Mouse (Mus musculus): ENCODE data around the gene Abcg1. TPM values are rescaled to one million over a fixed set of nuclear protein-coding genes. Genes with fewer than 3 reads are reported as not detected.

Abcg1 gene
- total and polyA plus RNA-seq, 2 experiments from 2014 or later: 9.6 to 11.3 TPM

DNA sequence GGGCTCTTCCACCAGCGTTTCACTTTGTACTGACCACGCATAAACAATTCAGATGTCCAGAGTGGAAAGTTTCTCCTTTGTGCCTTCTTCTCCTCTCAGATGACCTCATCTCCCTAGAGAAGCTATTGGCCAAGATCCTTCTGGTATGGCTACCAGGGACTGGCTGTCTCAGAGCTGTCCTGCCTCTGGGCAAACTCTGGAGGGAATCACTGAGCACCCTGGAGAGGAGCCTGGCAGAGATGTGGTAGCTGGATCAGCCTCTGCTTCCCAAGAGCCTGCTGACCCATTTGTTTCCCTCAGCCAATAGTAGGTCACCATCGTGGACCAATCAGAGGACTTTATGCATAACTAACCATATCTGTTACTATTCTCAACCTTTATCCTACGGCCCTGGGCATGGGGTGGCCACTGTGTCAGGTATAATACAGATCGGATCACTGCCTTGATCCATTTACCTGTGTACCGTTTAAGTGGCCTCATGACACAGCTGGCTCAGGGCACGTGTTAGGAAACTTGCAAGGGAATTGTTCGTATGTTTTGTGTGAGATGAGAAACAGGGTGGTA lies 45.6 kb downstream of the Abcg1 start:
- DNase-seq (ENCODE audit: low spot score) (no peak), ATAC-seq (ENCODE audit: insufficient read depth, low read depth) (no peak)
- no peak for TF ChIP-seq EP300 (IDR thresholded peaks at IDR 0.05; ENCODE audit: low read depth)
- TF ChIP-seq CTCF (IDR thresholded peaks at IDR 0.05; ENCODE audit: low read depth): no peak
- no peak overlapping the region for H3K27ac ChIP-seq (ENCODE audit: low read depth)
- H3K27me3 ChIP-seq (ENCODE audit: control insufficient read depth, insufficient read depth, low read length): no peaks in the 10 kb centered on the region
- no peaks in the 10 kb centered on the region for H3K9me3 ChIP-seq (replicated peaks; ENCODE audit: control insufficient read depth, low read length)
- no peak overlapping the region for H3K4me2 ChIP-seq (ENCODE audit: low read depth, low read length)
- H3K4me3 ChIP-seq (ENCODE audit: low read depth, low read length): no peak overlapping the region
- 81% methylated on average over 8 of the region's 8 CpGs for WGBS
- H3K4me1 ChIP-seq (ENCODE audit: control insufficient read depth, insufficient read depth): no peaks in the 10 kb centered on the region
- peaks cover under 1% of the 10 kb centered on the region; the same call in 1 of the 2 replicates for H3K36me3 ChIP-seq (replicated peaks; ENCODE audit: control insufficient read depth, insufficient read depth, low read length)
- H3K9ac ChIP-seq (replicated peaks; ENCODE audit: low read depth, low read length): no peak overlapping the region

DNA sequence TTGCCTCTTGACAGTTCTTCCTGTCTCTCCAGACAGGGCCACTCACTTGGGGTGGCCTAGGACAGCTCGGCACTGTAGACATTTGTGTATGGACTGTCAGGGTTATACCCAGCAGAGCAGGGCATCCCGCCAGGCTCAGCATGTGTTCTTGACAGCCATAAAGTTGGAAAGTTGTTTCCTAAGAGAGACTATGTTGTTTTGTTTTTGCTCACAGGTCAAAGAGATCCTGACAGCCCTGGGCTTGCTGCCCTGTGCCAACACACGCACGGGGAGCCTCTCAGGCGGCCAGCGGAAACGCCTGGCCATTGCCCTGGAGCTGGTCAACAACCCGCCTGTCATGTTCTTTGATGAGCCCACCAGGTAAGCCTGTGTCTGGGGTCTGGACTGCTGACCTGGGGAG lies 46.3 kb downstream of the Abcg1 start:
- H3K36me3 ChIP-seq (replicated peaks; ENCODE audit: control insufficient read depth, insufficient read depth, low read length): peaks cover 8% of the 10 kb centered on the region; the same call in 1 of the 2 replicates

DNA sequence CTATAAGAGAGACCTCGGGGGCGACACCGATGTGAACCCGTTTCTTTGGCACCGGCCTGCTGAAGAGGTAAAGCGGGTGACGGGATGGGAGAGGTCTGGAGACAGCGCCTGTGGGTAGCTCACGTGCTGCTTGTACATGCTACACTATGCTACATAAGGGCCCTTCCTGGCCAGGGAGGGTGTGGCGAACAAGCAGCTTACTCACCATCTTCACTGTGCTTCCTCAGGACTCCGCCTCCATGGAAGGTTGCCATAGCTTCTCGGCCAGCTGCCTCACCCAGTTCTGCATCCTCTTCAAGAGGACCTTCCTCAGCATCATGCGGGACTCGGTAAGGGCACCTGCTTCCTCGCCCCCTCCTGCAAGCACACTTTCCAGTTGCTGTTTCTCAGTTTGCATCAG lies 50.9 kb downstream of the Abcg1 start:
- DNase-seq (ENCODE audit: low spot score) (no peak), ATAC-seq (ENCODE audit: insufficient read depth, low read depth) (no peak)
- WGBS: 90% methylated on average over 15 of the region's 15 CpGs
- Histone ChIP-seq H3K9ac (replicated peaks; ENCODE audit: low read depth, low read length) (no peak overlapping the region), H3K4me3 (ENCODE audit: low read depth, low read length) (no peak overlapping the region), H3K4me1 (ENCODE audit: control insufficient read depth, insufficient read depth) (no peaks in the 10 kb centered on the region), H3K4me2 (ENCODE audit: low read depth, low read length) (no peak overlapping the region), H3K36me3 (replicated peaks; ENCODE audit: control insufficient read depth, insufficient read depth, low read length) (peaks cover 50% of the 10 kb centered on the region), H3K27ac (ENCODE audit: low read depth) (no peak overlapping the region), H3K9me3 (replicated peaks; ENCODE audit: control insufficient read depth, low read length) (no peaks in the 10 kb centered on the region), H3K27me3 (ENCODE audit: control insufficient read depth, insufficient read depth, low read length) (no peaks in the 10 kb centered on the region)
- TF ChIP-seq CTCF (IDR thresholded peaks at IDR 0.05; ENCODE audit: low read depth) (no peak), EP300 (IDR thresholded peaks at IDR 0.05; ENCODE audit: low read depth) (no peak)

More for the DNA sequence above, 46.3 kb downstream of the Abcg1 start:
- no peak for DNase-seq (ENCODE audit: low spot score)
- Histone ChIP-seq H3K4me2 (ENCODE audit: low read depth, low read length) (no peak overlapping the region), H3K9me3 (replicated peaks; ENCODE audit: control insufficient read depth, low read length) (no peaks in the 10 kb centered on the region), H3K4me3 (ENCODE audit: low read depth, low read length) (no peak overlapping the region), H3K27ac (ENCODE audit: low read depth) (no peak overlapping the region), H3K9ac (replicated peaks; ENCODE audit: low read depth, low read length) (no peak overlapping the region), H3K4me1 (ENCODE audit: control insufficient read depth, insufficient read depth) (no peaks in the 10 kb centered on the region), H3K27me3 (ENCODE audit: control insufficient read depth, insufficient read depth, low read length) (no peaks in the 10 kb centered on the region)
- WGBS: 86% methylated on average over 8 of the region's 8 CpGs
- no peak for TF ChIP-seq EP300 (IDR thresholded peaks at IDR 0.05; ENCODE audit: low read depth)
- no peak for TF ChIP-seq CTCF (IDR thresholded peaks at IDR 0.05; ENCODE audit: low read depth)
- no peak for ATAC-seq (ENCODE audit: insufficient read depth, low read depth)

DNA sequence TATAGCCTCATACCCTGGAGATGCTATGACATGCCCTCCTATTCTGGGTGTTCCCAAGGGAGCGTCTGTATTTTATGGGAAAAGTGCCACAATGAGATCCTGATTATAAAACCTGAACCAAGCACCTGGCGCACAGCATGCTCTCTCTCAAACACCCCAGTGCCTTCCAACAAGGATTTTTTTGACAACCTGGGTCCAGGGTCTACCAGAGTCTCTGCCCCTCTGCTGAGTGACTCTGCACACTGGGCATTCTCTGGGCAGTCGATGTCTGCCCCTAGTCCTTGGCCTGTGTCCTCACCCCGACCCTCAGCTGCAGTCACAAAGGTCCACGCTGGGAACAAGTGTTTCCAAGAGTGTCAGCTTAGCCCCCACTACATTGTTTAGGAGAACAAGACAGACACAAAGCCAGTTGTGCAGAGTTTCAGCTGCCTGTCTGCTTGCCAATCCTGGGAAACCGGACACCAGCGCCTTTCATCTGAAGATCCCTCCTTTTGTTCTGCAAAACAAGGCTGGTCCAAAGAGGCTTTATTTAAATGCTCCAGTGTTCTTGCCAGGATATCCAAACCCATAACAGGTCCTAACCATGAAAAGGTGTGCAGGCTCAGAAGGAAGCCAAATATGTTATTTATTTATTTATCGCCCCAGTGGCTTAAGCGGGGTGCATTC lies 55.8 kb downstream of the Abcg1 start:
- no peak overlapping the region for H3K27ac ChIP-seq (ENCODE audit: low read depth)
- ATAC-seq (ENCODE audit: insufficient read depth, low read depth) (no peak), DNase-seq (ENCODE audit: low spot score) (no peak)
- H3K27me3 ChIP-seq (ENCODE audit: control insufficient read depth, insufficient read depth, low read length): no peaks in the 10 kb centered on the region
- H3K4me1 ChIP-seq (ENCODE audit: control insufficient read depth, insufficient read depth): no peaks in the 10 kb centered on the region
- TF ChIP-seq EP300 (IDR thresholded peaks at IDR 0.05; ENCODE audit: low read depth): no peak
- no peak for TF ChIP-seq CTCF (IDR thresholded peaks at IDR 0.05; ENCODE audit: low read depth)
- H3K4me2 ChIP-seq (ENCODE audit: low read depth, low read length): no peak overlapping the region
- H3K9me3 ChIP-seq (replicated peaks; ENCODE audit: control insufficient read depth, low read length): no peaks in the 10 kb centered on the region
- H3K36me3 ChIP-seq (replicated peaks; ENCODE audit: control insufficient read depth, insufficient read depth, low read length): peaks cover 64% of the 10 kb centered on the region
- H3K9ac ChIP-seq (replicated peaks; ENCODE audit: low read depth, low read length): no peak overlapping the region
- H3K4me3 ChIP-seq (ENCODE audit: low read depth, low read length): no peak overlapping the region
- WGBS: 73% methylated on average over 9 of the region's 9 CpGs

DNA sequence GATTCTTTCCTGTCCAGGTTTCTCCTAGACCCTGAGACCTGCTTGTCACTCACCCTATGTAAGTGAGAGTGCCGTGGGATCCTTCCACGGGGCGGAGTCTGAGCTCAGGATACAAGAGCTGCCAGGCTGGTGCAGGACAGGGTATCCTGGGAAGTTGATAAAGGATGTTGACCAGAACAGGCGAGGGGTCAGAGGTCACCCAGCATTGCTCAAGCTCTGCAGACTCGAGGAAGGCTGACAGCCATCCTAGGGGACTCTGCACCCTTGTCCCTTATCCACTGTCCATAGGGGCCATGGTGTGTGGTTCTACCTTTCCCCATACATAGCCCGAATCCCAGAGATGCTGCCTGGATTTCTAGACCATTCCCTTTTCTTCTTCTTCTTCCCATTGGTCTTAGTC lies 58.6 kb downstream of the Abcg1 start:
- H3K9me3 ChIP-seq (replicated peaks; ENCODE audit: control insufficient read depth, low read length): no peaks in the 10 kb centered on the region
- no peak for ATAC-seq (ENCODE audit: insufficient read depth, low read depth)
- peaks cover 38% of the 10 kb centered on the region for H3K36me3 ChIP-seq (replicated peaks; ENCODE audit: control insufficient read depth, insufficient read depth, low read length)
- no peak overlapping the region for H3K4me3 ChIP-seq (ENCODE audit: low read depth, low read length)
- no peak overlapping the region for H3K9ac ChIP-seq (replicated peaks; ENCODE audit: low read depth, low read length)
- no peaks in the 10 kb centered on the region for H3K4me1 ChIP-seq (ENCODE audit: control insufficient read depth, insufficient read depth)
- no peak overlapping the region for H3K27ac ChIP-seq (ENCODE audit: low read depth)
- DNase-seq (ENCODE audit: low spot score): no peak
- TF ChIP-seq CTCF (IDR thresholded peaks at IDR 0.05; ENCODE audit: low read depth) (no peak), EP300 (IDR thresholded peaks at IDR 0.05; ENCODE audit: low read depth) (no peak)
- H3K4me2 ChIP-seq (ENCODE audit: low read depth, low read length): no peak overlapping the region
- 55% methylated on average over 6 of the region's 6 CpGs for WGBS
- no peaks in the 10 kb centered on the region for H3K27me3 ChIP-seq (ENCODE audit: control insufficient read depth, insufficient read depth, low read length)

DNA sequence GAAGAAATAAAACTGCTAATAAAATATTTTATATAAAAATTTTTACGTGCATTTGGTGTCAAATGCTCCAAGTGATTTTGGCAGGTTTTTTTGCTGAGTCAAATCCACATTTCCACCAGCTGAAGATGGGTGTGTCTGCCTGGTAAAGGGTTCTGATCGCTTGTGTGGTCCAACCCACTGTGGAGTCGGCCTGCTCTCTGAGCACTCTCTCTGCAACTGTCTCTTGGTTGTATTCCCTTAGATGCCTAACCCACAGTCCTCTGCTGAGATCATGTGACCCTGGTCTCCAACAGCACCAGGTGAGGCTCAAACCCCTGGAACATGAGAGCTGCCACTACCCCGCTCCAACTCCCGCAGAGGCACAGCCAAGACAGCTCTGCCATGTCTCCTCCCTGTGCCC lies 60.5 kb downstream of the Abcg1 start:
- Histone ChIP-seq H3K4me1 (ENCODE audit: control insufficient read depth, insufficient read depth) (no peaks in the 10 kb centered on the region), H3K9ac (replicated peaks; ENCODE audit: low read depth, low read length) (no peak overlapping the region), H3K4me3 (ENCODE audit: low read depth, low read length) (no peak overlapping the region), H3K4me2 (ENCODE audit: low read depth, low read length) (no peak overlapping the region), H3K27me3 (ENCODE audit: control insufficient read depth, insufficient read depth, low read length) (no peaks in the 10 kb centered on the region), H3K36me3 (replicated peaks; ENCODE audit: control insufficient read depth, insufficient read depth, low read length) (peaks cover 20% of the 10 kb centered on the region), H3K27ac (ENCODE audit: low read depth) (no peak overlapping the region), H3K9me3 (replicated peaks; ENCODE audit: control insufficient read depth, low read length) (no peaks in the 10 kb centered on the region)
- DNase-seq (ENCODE audit: low spot score): no peak
- no peak for ATAC-seq (ENCODE audit: insufficient read depth, low read depth)
- no peak for TF ChIP-seq EP300 (IDR thresholded peaks at IDR 0.05; ENCODE audit: low read depth)
- no peak for TF ChIP-seq CTCF (IDR thresholded peaks at IDR 0.05; ENCODE audit: low read depth)
- WGBS: 83% methylated on average over 5 of the region's 5 CpGs

Measured in heart, postnatal 0 days (tissue).